Mouse (Mus musculus) lung, adult 18-20 months (tissue): ENCODE data around the gene Dmtf1.
"Not testable (repeated sequence)": the region's sequence is repeated elsewhere in the genome, so short reads cannot be mapped to it uniquely, and the experiment has no call there.

Experiments
- DNase-seq, 2 experiments: peaks; one replicate each; pipeline ENCODE4 v3.0.0; 2022; ENCODE audit warnings: mixed read lengths in 2 of 2

Gene Dmtf1

GRCm38 (mm10) chr5:9161456-9162041 is at the start of gene Dmtf1:
Gene Dmtf1, minus strand, starts transcription at chr5:9161776.
- peak; percentile 92 to 94 for DNase-seq

GRCm38 (mm10) chr5:9186467-9186866 is 24.9 kb upstream of the Dmtf1 start:
- DNase-seq, result no peak

- DNase-seq, result no peak
These were observed 11.7 kb upstream of the Dmtf1 start for GRCm38 (mm10) chr5:9173295-9173694.

GRCm38 (mm10) chr5:9169328-9170005 is 7.9 kb upstream of the Dmtf1 start:
- DNase-seq, result not testable (repeated sequence)

GRCm38 (mm10) chr5:9166366-9166765 is 4.8 kb upstream of the Dmtf1 start:
- no peak for DNase-seq

GRCm38 (mm10) chr5:9165151-9165550 is 3.6 kb upstream of the Dmtf1 start:
- not testable (repeated sequence) for DNase-seq

GRCm38 (mm10) chr5:9163411-9163810 is 1.8 kb upstream of the Dmtf1 start:
- no peak for DNase-seq

GRCm38 (mm10) chr5:9162088-9162487 is 512 bp upstream of the Dmtf1 start:
- peak in 1 of 2 experiments; percentile 4 for DNase-seq

- peak; percentile 30 to 43 for DNase-seq
These were observed 633 bp downstream of the Dmtf1 start for GRCm38 (mm10) chr5:9160831-9161455.

GRCm38 (mm10) chr5:9157336-9157735 is 4.2 kb downstream of the Dmtf1 start:
- DNase-seq, result no peak

GRCm38 (mm10) chr5:9156746-9157145 is 4.8 kb downstream of the Dmtf1 start:
- DNase-seq, result no peak

- peak in 1 of 2 experiments; percentile 39 for DNase-seq
These were observed 12.2 kb downstream of the Dmtf1 start for GRCm38 (mm10) chr5:9149273-9149850.

- DNase-seq, result no peak
These were observed 19.2 kb downstream of the Dmtf1 start for GRCm38 (mm10) chr5:9142376-9142775.

- DNase-seq, result no peak
These were observed 20.9 kb downstream of the Dmtf1 start for GRCm38 (mm10) chr5:9140724-9141123.

GRCm38 (mm10) chr5:9135588-9135987 is 26.0 kb downstream of the Dmtf1 start:
- DNase-seq, result no peak

- no peak for DNase-seq
These were observed 29.8 kb downstream of the Dmtf1 start for GRCm38 (mm10) chr5:9131786-9132185.

GRCm38 (mm10) chr5:9128566-9128965 is 33.0 kb downstream of the Dmtf1 start:
- DNase-seq, result no peak

GRCm38 (mm10) chr5:9124134-9124533 is 37.4 kb downstream of the Dmtf1 start:
- DNase-seq, result no peak

GRCm38 (mm10) chr5:9114162-9114561 is 47.4 kb downstream of the Dmtf1 start:
- no peak for DNase-seq

GRCm38 (mm10) chr5:9111759-9112158 is 49.8 kb downstream of the Dmtf1 start:
- DNase-seq, result peak; percentile 79 to 88

- no peak for DNase-seq
These were observed 50.3 kb downstream of the Dmtf1 start for GRCm38 (mm10) chr5:9111285-9111684.

GRCm38 (mm10) chr5:9109582-9109981 is 52.0 kb downstream of the Dmtf1 start:
- DNase-seq, result no peak

- DNase-seq, result no peak
These were observed 53.1 kb downstream of the Dmtf1 start for GRCm38 (mm10) chr5:9108490-9108889.
